Mouse (Mus musculus) heart, embryonic 11.5 days (tissue): ENCODE measurements around the gene Tom1l2. TPM values are rescaled to one million over a fixed set of nuclear protein-coding genes. Genes with fewer than 3 reads are reported as not detected.

Experiments
- ATAC-seq: fragments of 200-750 bp; cut with Nextera tagmentation; replicated peaks from 2 replicates; pipeline ENCODE4 v1.8.0; 2017; ENCODE audit warnings: moderate library complexity; ENCODE audit not compliant: insufficient number of reproducible peaks, low FRiP score, low TSS enrichment
- H3K27ac ChIP-seq: fragments of 300-500 bp; sonication (generic); 2 replicates; pipeline ENCODE4 v1.5.1; 2014; ENCODE audit warnings: mild to moderate bottlenecking, low read depth, low read length
- H3K27me3 ChIP-seq: fragments of 300-500 bp; sonication (generic); 2 replicates; pipeline ENCODE4 v1.6.1; 2014; ENCODE audit warnings: mild to moderate bottlenecking, low read length, mixed read lengths; ENCODE audit not compliant: control insufficient read depth, insufficient read depth
- H3K36me3 ChIP-seq: fragments of 300-500 bp; sonication (generic); 2 replicates; pipeline ENCODE4 v1.6.1; 2014; ENCODE audit warnings: mild to moderate bottlenecking, low read length, moderate library complexity, mixed read lengths; ENCODE audit not compliant: control insufficient read depth, insufficient read depth
- H3K4me1 ChIP-seq: fragments of 300-500 bp; sonication (generic); 2 replicates; pipeline ENCODE4 v1.6.1; 2014; ENCODE audit warnings: low read length; ENCODE audit not compliant: control insufficient read depth, insufficient read depth
- H3K4me2 ChIP-seq: fragments of 300-500 bp; sonication (generic); 2 replicates; pipeline ENCODE4 v1.6.1; 2014; ENCODE audit warnings: mild to moderate bottlenecking, moderate library complexity
- H3K4me3 ChIP-seq: fragments of 300-500 bp; sonication (generic); 2 replicates; pipeline ENCODE4 v1.5.1; 2014; ENCODE audit warnings: low read depth, low read length
- H3K9ac ChIP-seq: fragments of 300-500 bp; sonication (generic); 2 replicates; pipeline ENCODE4 v1.6.1; 2014; ENCODE audit warnings: mild to moderate bottlenecking, low read depth, low read length, moderate library complexity
- H3K9me3 ChIP-seq: fragments of 300-500 bp; sonication (generic); replicated peaks from 2 replicates; pipeline ENCODE4 v1.6.1; 2016; ENCODE audit warnings: low read length; ENCODE audit not compliant: control insufficient read depth
- WGBS: fragments of 180-500 bp; shearing (Covaris S2); extraction: QIAGEN DNeasy Blood & Tissue Kit; methylation state at CpG from one replicate; pipeline ENCODE4 v1.1.7; 2014; ENCODE audit not compliant: insufficient replicate concordance; 5-methylcytosine and 5-hydroxymethylcytosine counted together
- polyA plus RNA-seq: library from polyadenylated mRNA; unstranded; fragments of >200 nt; fragmentation: Nextera tagmentation; extraction: Ambion mirVana; gene quantifications from 2 replicates; pipeline ENCODE4 v1.2.1, GENCODE M21; 2014

The Tom1l2 gene
- polyA plus RNA-seq, 1 experiment from 2014 or later, result 16.0 TPM

- no peaks in the 10 kb centered on the region for H3K27me3 ChIP-seq
- no peak overlapping the region for H3K4me3 ChIP-seq
- H3K27ac ChIP-seq, result no peak overlapping the region
- no peak overlapping the region for H3K4me2 ChIP-seq
- WGBS, result 76% methylated on average over 2 of the region's 2 CpGs
- no peaks in the 10 kb centered on the region for H3K36me3 ChIP-seq
- no peak for ATAC-seq
- no peak overlapping the region for H3K9ac ChIP-seq
- no peaks in the 10 kb centered on the region; the same call in 1 of the 2 replicates for H3K9me3 ChIP-seq
- H3K4me1 ChIP-seq, result peaks cover 35% of the 10 kb centered on the region
These were observed 44.6 kb downstream of the Tom1l2 start for GRCm38 (mm10) chr11:60308061-60308460.

DNA sequence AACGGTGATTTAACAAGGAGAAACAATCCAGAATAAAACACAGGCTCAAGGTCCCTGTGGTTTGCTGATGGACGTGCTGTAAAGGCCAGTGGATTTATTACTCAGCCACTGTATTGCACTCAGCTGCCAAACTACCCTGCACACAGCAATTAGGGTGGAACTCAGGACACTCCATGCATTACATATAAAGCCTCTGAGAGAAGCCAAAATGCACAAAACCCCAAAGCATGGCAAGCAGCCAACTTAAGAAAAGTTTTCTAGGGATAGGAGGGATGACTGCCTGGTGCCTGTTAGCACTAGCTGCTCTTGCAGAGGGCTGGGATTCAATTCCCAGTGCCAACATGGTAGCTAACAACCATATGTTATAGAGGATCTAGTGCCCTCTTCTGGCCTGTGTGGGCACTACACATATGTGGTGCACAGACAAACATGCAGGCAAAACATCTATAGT lies 45.3 kb downstream of the Tom1l2 start:
- no peak for ATAC-seq
- Histone ChIP-seq H3K4me2 (no peak overlapping the region), H3K9ac (no peak overlapping the region), H3K27me3 (no peaks in the 10 kb centered on the region), H3K4me1 (peaks cover 33% of the 10 kb centered on the region), H3K36me3 (no peaks in the 10 kb centered on the region), H3K4me3 (no peak overlapping the region), H3K9me3 (no peaks in the 10 kb centered on the region; the same call in 1 of the 2 replicates), H3K27ac (no peak overlapping the region)
- WGBS, result 90% methylated on average over 2 of the region's 2 CpGs

- H3K36me3 ChIP-seq, result no peaks in the 10 kb centered on the region
- H3K27ac ChIP-seq, result no peak overlapping the region
- H3K27me3 ChIP-seq, result no peaks in the 10 kb centered on the region
- H3K4me1 ChIP-seq, result peaks cover 34% of the 10 kb centered on the region
- H3K9ac ChIP-seq, result no peak overlapping the region
- H3K9me3 ChIP-seq, result no peaks in the 10 kb centered on the region; the same call in 1 of the 2 replicates
- no peak overlapping the region for H3K4me2 ChIP-seq
- ATAC-seq, result no peak
- H3K4me3 ChIP-seq, result no peak overlapping the region
- 53% methylated on average over 4 of the region's 4 CpGs for WGBS
These were observed 45.9 kb downstream of the Tom1l2 start for GRCm38 (mm10) chr11:60306834-60307233.

- H3K9ac ChIP-seq, result no peak overlapping the region
- H3K27ac ChIP-seq, result no peak overlapping the region
- no peak overlapping the region for H3K4me2 ChIP-seq
- ATAC-seq, result no peak
- H3K27me3 ChIP-seq, result no peaks in the 10 kb centered on the region
- WGBS, result 65% methylated on average over 4 of the region's 4 CpGs
- H3K9me3 ChIP-seq, result no peaks in the 10 kb centered on the region; the same call in 1 of the 2 replicates
- no peaks in the 10 kb centered on the region for H3K36me3 ChIP-seq
- peaks cover 29% of the 10 kb centered on the region for H3K4me1 ChIP-seq
- no peak overlapping the region for H3K4me3 ChIP-seq
These were observed 47.1 kb downstream of the Tom1l2 start for GRCm38 (mm10) chr11:60305611-60306010.

DNA sequence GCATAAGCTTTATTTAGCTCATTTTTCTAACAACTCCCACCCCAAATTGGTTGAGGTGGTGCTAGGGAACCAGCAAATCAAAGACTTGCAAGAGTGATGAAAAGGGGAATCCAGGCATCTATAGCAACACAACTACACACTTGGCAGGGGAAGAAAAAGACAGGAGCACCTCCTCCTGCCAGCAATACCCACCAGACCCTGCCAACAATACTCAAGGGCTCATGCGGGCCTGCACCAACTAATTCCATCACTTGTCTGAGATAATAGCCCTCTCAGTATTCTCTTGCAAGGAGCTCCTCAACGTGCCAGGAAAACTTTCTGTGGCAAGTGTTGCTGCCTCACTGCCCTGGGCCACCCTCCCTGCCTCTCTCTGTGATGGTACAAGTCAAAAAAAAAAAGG lies 49.2 kb downstream of the Tom1l2 start:
- H3K4me1 ChIP-seq, result peaks cover 26% of the 10 kb centered on the region
- H3K4me2 ChIP-seq, result no peak overlapping the region
- H3K27ac ChIP-seq, result no peak overlapping the region
- no peaks in the 10 kb centered on the region; the same call in 1 of the 2 replicates for H3K9me3 ChIP-seq
- ATAC-seq, result no peak
- no peaks in the 10 kb centered on the region for H3K27me3 ChIP-seq
- no peak overlapping the region for H3K9ac ChIP-seq
- H3K4me3 ChIP-seq, result no peak overlapping the region
- no peaks in the 10 kb centered on the region for H3K36me3 ChIP-seq
- WGBS, result 63% methylated on average over 2 of the region's 2 CpGs

GRCm38 (mm10) chr11:60302354-60303083 lies 50.2 kb downstream of the Tom1l2 start:
- no peaks in the 10 kb centered on the region for H3K36me3 ChIP-seq
- H3K4me2 ChIP-seq, result no peak overlapping the region
- H3K4me3 ChIP-seq, result no peak overlapping the region
- no peaks in the 10 kb centered on the region; the same call in 1 of the 2 replicates for H3K9me3 ChIP-seq
- 58% methylated on average over 10 of the region's 10 CpGs for WGBS
- ATAC-seq, result no peak
- H3K4me1 ChIP-seq, result peaks cover 21% of the 10 kb centered on the region
- H3K9ac ChIP-seq, result no peak overlapping the region
- no peak overlapping the region for H3K27ac ChIP-seq
- H3K27me3 ChIP-seq, result no peaks in the 10 kb centered on the region

GRCm38 (mm10) chr11:60301588-60302208 lies 51.0 kb downstream of the Tom1l2 start:
- Histone ChIP-seq H3K4me1 (peaks cover 21% of the 10 kb centered on the region), H3K36me3 (no peaks in the 10 kb centered on the region), H3K27me3 (no peaks in the 10 kb centered on the region), H3K27ac (peak overlapping the region; percentile 31; the same call in 1 of the 2 replicates), H3K4me2 (no peak overlapping the region), H3K9ac (peak overlapping the region; percentile 13; the same call in 1 of the 2 replicates), H3K4me3 (no peak overlapping the region), H3K9me3 (no peaks in the 10 kb centered on the region)
- 56% methylated on average over 5 of the region's 5 CpGs for WGBS
- no peak; the same call in 1 of the 2 replicates for ATAC-seq

DNA sequence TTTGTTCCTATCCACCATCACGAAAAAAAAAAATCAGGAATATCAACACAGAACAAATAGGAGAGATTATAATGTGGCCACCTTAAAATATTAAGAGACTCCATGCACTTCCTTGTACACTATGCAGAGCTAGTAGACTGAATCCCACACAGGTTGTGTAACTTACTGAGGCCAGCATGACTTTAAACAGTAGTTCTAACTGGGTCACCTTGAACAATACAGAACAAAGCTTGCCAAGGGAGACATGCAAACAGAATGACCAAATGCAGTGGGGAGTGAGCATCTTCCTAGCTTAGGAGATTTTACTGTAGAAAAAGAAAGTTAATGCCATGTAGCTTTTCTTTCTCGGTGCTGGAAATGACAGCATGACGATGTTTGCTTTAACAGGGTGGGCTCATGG lies 52.4 kb downstream of the Tom1l2 start:
- H3K4me1 ChIP-seq, result peaks cover 23% of the 10 kb centered on the region
- no peak overlapping the region for H3K27ac ChIP-seq
- H3K4me2 ChIP-seq, result no peak overlapping the region
- H3K9ac ChIP-seq, result no peak overlapping the region
- ATAC-seq, result no peak
- WGBS, result 76% methylated on average over 3 of the region's 3 CpGs
- H3K9me3 ChIP-seq, result no peaks in the 10 kb centered on the region
- no peak overlapping the region for H3K4me3 ChIP-seq
- no peaks in the 10 kb centered on the region for H3K36me3 ChIP-seq
- no peaks in the 10 kb centered on the region for H3K27me3 ChIP-seq
